Mouse (Mus musculus): ENCODE measurements around the gene Gpnmb.
A peak's percentile ranks its signal among the peaks of the same experiment; 100 is the strongest.

Gene Gpnmb

DNA sequence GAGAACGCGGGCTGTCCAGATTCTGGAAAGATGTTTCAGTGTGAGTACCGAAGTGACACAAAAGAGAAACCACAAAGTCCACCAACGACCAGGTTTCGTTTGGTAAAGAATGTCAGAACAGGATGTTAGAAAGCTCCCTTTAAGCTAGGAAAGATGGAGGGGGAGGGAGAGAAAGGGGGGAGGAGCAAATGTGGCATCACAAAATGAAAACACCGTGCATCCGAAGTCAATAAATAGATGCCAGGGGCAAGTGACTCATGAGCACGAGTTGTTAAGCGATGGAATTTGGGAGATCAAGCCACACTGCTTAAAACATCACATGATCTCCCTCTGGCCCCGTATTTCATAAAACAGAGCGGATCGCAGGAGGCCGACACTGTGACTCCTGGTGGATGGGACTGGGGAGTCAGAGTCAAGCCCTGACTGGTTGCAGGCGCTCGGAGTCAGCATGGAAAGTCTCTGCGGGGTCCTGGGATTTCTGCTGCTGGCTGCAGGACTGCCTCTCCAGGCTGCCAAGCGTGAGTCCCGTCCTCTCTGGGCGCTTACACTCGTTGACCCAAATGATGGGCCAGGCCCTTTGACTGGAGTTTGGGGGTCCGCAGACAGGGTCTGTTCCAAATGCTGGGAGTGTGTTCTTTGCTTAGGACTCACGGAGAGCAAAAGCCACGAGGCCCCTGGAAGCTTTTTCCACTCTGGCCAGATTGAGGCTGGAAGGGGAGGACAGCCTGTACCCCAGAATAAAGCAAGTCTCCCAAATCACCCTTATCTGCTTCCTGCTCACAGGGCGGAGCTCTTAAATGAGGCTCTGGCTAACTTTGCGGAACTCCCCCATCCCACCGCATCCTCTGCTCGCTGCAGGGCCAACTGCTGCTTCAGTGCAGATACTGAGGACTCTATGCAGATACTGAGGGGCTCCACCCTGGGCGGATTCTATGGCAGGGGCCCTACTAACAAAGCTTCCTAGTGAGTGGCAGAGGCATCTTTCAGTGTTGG is at the start of gene Gpnmb:
Gene Gpnmb (plus strand): TSS at position 272 of the 993 bp plus-strand sequence.
- peak; percentile 40 for DNase-seq (ENCODE audit: low read depth)

DNA sequence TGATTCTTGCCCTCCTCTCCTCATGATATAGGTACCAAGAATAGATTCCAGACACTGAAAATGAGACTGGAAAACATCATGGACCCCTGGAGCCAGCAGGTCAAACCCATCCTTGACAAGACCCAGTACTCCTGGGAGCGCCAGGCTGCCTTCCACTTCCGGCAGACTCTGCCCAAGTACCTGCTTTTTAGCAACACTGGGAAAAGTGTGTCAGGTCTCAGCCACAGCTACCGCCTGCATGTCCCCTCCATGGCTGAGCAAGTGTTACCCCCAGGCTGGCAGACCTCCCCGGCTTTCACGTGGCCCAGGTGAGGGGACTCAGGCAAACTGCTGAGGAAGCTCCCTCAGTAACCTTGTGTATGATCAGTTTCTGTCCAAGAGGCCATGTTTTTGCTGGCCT is 46.4 kb upstream of the Gpnmb start:
- no peak for DNase-seq (ENCODE audit: low read depth)

DNA sequence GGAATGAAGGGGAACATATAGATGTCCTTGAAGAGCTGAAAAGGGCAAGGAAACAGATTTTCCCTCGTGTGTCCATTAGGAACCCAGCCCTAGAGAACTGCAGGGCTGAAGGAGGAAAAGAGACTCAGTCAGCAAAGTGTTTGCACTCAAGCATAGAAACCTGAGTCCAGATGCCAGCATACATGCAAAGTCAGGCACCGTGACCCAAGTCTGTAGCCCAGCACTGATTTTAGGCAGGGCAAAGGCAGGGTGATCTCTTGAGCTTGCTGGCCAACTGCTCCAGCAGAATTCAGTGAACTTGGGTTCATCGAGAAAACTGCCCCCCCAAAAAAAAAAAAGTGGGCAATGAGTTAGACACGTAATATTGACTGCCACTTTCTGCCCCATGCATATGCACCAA is 44.4 kb upstream of the Gpnmb start:
- no peak for DNase-seq (ENCODE audit: low read depth)

DNA sequence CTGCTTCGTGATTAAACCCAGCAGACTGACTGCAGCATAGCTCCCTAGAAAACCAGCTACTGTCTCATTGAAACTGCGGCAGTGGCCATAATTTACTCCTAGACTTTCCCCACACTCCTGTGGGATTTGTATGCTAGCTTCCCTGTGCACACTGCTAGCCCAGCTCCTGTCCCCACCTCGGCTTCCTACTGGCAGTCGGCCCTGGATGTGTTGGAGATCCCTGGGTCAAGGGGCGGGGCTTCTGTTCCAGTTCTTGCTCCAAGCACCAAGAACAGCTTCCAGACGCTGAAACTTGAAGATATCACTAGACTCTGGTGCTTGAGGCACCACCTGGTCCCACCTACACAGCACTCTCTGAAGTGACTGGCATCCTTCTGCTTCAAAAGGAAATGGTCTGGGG is 38.2 kb upstream of the Gpnmb start:
- DNase-seq (ENCODE audit: low read depth) = no peak

DNA sequence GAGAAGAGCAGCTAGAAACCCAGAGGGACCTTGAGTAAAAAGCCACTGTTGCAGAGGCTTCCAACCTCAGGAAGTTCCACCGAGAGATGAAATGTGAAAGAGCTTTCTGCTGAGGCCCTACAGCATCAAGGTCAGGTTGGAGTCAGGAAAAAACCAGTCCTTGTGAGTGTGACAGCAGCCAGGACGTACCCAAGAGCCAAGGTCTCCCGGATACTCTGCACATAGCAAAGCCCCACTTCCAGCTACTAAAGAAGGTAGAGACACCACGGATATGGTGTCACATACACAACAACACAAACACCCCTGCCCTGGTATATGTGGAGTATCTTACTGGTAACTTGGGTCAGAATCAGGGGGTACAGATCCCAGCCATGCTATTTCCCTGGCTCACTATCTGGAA is 37.5 kb upstream of the Gpnmb start:
- no peak for DNase-seq (ENCODE audit: low read depth)

DNA sequence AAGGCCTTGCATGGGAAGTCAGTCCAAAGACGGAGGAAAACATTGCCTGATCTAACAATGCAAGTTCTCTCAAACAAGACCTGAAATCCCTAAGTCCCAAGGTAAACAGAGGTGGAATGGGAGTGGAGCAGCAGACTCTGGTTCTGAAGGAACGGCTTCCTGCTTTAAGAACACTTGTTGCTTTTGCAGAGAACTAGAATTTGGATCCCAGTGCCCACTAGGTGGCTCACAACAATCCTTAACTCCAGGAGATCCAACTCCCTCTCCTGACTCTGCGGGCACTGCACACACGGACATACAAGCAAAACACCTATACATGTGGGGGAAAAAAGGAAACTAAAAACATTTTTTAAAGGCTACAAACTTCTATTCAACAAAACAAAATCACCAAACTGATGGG is 33.0 kb upstream of the Gpnmb start:
- DNase-seq (ENCODE audit: low read depth) = no peak

DNA sequence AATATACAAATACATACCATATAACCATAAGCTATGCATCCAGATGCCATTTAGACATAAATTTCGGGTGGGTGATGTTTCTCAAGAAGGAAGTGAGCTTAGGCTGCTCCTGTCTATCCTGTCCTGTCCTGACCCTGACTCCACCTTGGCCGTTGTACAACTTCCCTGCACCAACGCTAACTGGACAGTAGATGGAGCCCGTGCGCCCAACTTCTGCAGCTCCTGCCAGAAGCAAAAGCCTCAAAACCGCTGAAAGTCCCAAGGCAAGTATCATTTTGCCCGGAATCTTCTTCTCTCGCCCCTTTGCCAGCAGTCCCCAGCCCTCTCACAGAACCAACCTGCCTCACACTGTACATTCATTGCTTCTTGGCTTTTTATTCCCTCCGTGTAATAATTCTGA is 28.4 kb upstream of the Gpnmb start:
- peak; percentile 34 for DNase-seq (ENCODE audit: low read depth)

DNA sequence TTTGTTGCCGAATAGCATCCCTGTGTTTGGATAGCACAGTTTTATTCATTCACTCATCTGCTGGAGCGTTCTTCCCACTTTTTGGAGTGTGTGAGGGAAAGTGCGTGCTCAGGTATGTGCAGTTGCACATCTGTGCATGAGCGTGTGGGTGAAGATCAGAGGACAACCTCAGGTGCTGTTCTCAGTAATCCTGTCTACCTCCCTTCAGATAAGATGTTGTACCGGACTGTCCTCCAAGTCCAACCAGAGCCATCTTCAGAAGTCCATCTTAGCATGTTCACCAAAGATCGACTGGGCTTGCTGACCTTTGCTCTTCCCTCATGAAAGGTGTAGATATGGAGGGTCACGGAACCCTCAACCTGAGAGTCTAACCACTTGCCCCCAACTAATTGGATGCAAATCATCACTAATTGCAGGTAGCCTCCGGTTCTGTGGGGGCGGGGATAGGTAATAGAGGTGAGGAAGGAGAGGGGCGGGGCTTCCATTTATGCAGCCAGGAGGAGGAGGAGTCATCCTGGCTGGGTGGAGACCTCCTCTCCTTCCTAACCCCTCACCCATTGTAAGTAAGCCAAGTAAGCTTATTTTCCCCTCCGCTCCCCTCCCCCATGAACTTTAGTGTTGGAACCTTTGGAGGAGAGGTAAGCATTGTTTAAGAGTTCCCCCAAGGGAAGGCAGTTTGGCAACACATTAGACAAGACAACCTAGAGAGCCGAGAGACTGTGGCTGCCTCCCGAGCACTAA is 27.8 kb upstream of the Gpnmb start:
- no peak for DNase-seq (ENCODE audit: low read depth)

DNA sequence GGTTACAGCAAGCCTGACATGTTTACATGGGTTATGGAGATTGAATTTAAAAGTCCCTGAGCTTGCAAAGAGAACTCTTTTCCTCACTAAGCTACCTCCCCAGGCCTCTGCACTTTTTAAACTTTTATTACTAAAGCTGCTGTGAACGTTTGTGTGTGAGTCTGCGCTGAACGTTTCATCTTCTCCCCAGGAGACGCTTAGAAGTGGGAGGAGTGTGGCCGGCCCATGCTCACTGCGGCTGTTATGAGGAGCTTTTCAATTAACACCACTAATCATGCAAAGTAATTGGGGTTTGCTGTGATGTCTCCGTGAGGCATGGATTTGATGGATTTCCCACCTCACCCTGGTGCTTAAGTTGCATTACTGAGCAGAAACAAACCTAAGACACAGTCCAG is 27.2 kb upstream of the Gpnmb start:
- DNase-seq (ENCODE audit: low read depth) = no peak

DNA sequence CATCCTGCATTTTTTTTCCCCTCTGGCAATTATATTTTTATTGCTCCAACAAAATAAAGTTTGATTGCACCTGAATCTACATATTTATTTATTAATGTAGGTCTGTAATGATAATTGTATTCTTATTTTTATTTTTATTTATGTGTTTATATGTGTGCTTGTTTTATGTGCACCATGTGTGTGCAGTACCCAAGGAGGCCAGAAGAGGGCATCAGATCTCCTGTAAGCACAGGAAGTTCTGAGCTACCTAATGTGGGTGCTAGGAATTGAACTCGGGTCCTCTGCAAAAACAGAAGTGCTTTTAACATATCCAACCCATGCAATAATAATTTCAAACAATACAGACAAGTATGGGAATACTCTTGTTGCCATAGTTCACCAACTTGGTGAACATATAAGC is 26.7 kb upstream of the Gpnmb start:
- DNase-seq (ENCODE audit: low read depth) = no peak

DNA sequence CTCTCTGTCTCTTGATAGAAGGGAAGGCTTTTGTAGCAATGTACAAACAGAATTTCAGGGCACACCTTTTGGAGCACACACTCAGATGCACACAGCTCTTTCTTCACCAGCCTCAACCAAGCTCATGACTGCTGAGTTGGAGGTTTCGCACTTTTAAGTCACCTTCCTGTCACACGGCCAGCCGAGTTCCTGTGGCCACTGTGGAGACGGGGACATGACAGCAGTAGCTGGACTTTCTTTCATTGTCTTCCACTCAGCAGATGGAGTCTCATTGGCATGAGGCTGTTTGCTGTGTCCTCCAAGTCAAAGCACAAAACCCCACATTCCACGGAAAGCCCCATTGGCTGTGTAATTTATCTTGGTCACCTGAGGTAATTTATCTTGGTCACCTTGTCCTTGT is 25.2 kb upstream of the Gpnmb start:
- no peak for DNase-seq (ENCODE audit: low read depth)

DNA sequence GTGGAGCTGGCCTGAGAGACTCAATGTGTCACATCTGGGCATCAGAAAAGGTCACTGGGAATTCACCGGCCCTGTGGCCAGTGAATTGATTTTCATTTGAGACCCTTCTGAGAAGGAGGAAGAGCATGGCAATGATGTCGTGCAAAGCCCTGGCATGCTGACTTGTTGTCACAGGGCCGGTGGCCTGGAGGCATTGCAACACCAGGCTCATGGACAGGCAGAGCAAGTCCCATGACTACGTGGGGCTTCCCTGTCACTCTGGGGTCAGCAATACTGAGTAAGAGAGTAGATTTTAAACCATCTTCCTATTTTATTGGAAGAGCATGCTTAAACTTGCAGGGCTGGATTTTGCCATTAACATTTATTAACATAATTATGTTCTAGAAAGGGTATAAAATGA is 23.3 kb upstream of the Gpnmb start:
- no peak for DNase-seq (ENCODE audit: low read depth)

DNA sequence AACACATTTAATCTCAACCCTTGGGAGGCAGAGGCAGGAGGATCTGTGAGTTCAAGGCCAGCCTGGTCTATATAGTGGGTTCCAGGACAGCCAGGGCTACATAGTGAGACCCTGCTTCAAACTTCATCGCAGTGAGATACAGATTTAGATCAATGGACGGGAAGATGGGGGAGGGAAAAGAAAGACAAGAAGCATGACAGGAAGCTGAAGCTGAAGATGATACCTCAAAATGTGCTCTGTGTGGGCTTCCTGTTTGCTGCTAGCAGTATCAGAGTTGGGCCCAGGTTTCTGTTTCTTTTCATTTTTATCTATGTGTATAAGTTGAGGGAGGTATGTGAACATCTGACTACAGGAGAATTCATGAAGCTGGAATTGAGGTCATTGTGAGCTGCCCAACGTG is 22.9 kb upstream of the Gpnmb start:
- no peak for DNase-seq (ENCODE audit: low read depth)

DNA sequence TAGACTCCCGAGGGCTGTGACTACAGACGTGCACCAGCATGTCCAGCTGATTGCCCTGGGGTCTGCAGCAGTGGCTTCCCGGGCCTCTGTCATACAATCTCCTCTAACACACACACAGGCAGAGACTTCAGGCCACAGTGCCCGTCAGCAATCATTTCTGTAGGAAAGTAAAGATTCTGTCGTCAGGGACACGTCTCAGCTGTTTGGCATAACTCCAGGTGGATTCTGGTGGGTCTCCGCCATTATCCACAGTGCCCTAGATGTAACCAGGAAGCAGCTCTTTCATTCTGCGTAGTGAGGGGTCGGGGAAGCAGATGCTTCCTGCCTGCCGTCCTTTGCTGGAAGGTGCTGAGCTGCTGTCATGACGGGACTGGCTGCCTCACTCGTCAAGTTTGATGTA is 19.2 kb upstream of the Gpnmb start:
- DNase-seq (ENCODE audit: low read depth) = no peak

DNA sequence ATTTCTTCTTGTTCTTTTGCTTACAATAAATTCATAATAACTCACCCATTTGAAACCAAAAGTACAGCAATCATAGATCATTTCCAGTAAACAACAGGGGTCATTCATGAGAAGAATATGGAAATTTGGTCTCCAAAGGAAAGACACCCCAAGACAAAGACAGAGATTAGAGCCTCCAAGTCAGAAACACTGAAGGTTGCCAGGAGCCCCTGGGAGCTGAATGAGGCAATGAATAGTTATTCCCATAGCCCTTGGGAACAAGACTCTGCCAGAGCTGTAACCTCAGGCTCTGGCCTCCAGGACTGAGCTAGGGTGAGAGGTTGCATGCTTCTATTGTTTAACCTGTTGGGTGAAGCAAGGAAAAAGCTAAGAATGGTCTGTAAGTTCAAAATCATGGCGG is 17.0 kb upstream of the Gpnmb start:
- no peak for DNase-seq (ENCODE audit: low read depth)

DNA sequence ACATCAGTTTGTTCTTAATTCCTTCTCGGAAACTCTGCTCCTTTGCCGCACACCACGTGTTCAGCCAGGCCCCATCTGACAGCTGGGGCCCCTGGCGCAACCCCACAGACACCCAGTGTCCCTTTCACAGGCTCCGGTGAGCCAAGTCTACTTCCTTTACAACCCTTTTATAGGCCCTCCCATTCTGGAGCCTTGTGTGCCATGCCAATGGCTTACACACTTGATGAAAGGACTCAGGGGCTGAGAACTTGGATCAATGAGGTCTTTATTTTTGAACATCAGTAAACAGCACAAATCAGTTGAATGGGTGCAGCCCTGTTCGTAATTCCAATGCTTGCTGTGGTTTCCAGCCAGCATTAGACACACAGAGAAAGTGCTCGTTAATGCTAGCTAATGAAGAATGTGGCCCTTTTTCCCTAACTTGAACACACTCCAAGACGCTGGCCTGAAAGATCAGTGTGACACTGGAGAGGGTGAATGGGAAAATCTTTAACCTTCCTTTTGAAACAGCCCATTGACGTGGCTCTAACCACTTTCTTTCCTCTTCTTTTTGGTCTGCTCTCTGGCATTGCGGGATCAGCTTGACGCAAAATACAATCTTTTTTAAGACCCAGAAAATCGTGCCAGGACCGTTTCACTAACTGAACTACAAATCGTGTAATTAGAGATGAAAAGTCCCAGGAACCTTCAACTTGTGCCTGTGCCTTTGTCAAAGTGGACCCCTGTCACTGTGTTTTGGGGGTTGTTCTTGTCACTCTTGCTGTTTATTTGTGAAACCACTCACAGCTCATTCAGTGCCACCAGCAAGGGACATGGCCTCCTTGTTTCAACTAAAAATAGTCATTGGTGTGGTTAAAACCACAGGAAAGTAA is 15.0 kb upstream of the Gpnmb start:
- no peak for DNase-seq (ENCODE audit: low read depth)

DNA sequence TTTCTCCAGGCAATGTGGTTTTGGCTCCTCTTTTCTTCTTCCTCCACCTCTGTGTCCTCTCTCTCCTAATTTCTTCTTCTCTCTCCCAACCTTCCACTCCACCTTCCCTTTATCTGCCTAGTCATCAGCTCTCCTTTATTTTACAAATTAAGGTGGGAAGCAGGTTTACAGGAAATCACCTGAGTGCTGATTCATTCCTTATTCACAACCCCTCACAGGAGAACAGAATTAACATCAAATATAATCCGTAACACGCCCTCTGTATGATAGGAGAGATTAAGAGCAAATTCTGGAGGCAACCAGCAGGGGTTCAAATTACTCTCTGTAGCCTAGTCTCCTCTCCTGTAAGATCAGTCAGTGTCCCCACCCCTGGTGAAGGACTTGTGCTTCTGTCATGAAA is 14.0 kb upstream of the Gpnmb start:
- DNase-seq (ENCODE audit: low read depth) = no peak

DNA sequence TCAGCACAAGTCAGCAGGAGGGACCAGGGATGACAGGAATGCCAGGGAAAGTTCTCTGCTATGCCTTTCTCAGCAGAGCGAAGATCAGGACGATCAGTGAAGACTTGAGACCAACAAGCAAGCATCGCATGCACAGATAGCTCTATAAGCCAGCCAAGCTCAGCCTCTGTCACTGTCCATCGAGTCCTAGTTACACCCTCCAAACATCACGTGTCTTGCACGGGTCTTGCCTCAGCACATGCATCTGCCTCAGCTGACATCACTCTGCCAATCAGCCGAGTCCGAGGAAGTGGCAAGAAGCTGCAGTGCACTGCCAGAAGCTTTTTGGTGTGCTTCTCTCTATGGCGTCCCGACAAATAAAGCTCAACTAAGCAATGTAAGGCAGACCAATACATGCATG is 13.0 kb upstream of the Gpnmb start:
- DNase-seq (ENCODE audit: low read depth) = no peak

DNA sequence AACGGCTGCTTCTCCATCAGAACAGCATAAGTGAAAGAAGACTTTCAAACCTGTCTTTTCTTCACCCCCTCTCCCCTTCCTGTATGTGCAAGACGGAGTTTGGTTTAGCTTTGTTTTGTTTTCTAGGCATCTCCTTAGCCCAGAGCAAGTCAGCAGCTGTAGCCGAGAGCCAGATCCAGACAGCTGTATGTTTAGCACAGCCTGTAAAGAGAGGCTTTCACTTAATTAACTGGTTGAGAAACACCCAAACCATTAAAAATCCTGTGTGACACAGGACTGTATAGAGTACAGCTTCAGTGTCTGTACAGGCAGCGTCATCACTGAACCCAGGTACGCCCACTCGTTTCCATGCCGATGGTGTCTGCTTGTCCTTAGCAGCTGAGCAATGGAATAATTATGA is 11.1 kb upstream of the Gpnmb start:
- no peak for DNase-seq (ENCODE audit: low read depth)

DNA sequence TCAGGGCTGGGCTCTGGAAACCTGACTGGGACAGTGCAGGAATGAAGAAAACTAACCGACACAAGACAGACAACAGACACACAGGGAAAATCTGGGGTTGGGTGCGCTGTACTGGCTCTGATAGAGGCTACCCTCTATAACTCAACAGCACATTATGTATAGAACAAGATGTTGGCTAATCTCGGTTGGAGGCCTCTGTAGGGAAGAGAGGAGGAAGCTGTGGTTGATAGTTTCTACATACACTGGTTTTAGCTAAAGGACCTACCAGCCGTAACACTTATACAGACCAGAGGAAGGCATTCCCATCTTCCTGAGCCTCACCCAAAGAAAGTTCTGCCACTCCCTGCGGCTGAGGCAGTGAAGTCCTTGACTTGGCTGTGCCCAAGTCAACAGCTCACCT is 9.8 kb upstream of the Gpnmb start:
- DNase-seq (ENCODE audit: low read depth) = no peak

DNA sequence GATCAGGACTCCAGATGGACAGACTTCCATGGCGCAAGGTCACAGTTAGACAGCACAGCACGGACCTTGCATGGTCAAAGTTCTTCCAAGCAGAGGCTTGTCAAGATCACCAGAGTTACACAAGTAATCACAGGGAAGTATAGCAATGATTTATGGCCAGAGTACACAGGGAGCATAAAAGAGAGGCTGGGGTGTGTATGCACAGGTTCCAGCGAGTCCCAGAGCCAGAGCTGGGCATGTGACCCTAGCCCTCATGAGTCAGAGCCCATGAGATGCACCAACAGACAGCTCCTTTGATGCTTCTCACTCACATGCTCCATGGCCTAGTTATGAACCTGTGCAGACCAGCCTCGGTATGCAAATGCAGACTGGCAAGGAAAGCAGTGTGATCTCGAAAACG is 8.3 kb upstream of the Gpnmb start:
- DNase-seq (ENCODE audit: low read depth) = no peak

DNA sequence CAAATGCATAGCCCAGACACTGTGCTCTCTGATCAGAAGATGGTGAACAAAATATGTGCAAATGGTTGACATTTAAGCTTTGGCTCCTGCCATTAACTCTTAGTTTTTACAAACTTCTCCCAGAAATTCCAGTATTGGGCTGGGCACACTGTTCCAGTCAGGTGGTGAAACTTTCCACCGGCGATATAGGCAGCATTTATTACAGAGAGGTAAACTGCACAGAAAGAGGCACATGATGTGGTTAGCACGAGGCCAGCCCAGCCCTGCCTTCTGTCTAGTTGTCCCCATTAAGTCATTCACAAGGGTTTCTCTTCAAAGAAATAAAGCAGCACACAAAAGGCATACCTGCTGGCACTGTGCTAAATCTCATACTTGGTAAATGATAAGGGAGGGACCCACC is 7.6 kb upstream of the Gpnmb start:
- no peak for DNase-seq (ENCODE audit: low read depth)

Measured in fibroblast of lung, adult 2 months (primary cell).